In genomic region chr12:97953336-97953735, GRCm38 (mm10) we compare ENCODE assay signal across 17 mouse cellular contexts.
"Had no signal": no experiment of that assay in that cellular context is flagged by ENCODE, and none has a peak within 500 bp of the region (broad histone marks: within the 10 kb centered on the region; RNA-seq: fewer than 3 reads in every experiment).

No protein-coding gene starts in this region.

- H3K4me1 ChIP-seq: liver, embryonic 13.5 days; liver, embryonic 15.5 days; megakaryocyte, embryonic 14.5 days; midbrain, embryonic 12.5 days; neural tube, embryonic 12.5 days; stomach, embryonic 15.5 days had no signal

- ATAC-seq: liver, postnatal 0 days had no signal

- H3K27ac ChIP-seq: liver, embryonic 13.5 days; liver, embryonic 15.5 days; macrophage; midbrain, embryonic 12.5 days; neural tube, embryonic 12.5 days; stomach, embryonic 15.5 days; stomach, postnatal 0 days had no signal

- H3K9ac ChIP-seq: liver, embryonic 13.5 days; liver, embryonic 15.5 days; liver, postnatal 0 days; midbrain, embryonic 12.5 days; neural tube, embryonic 12.5 days; stomach, embryonic 15.5 days had no signal

- H3K4me3 ChIP-seq: liver, embryonic 13.5 days; liver, embryonic 15.5 days; megakaryocyte, embryonic 14.5 days; midbrain, embryonic 12.5 days; neural tube, embryonic 12.5 days; stomach, embryonic 15.5 days had no signal

- H3K4me2 ChIP-seq: liver, embryonic 11.5 days; liver, embryonic 13.5 days; liver, embryonic 15.5 days; midbrain, embryonic 12.5 days; neural tube, embryonic 12.5 days; stomach, embryonic 15.5 days had no signal

- DNase-seq: liver; liver, embryonic 13.5 days; liver, postnatal 0 days; lung, adult 2 months; lung, postnatal 10 days; right cerebral cortex, postnatal 14 days; thymus, adult 2 months; thymus, postnatal 25 days; thymus, postnatal 4 days had no signal

- H3K27me3 ChIP-seq: liver, embryonic 13.5 days; liver, embryonic 15.5 days; megakaryocyte, embryonic 14.5 days; midbrain, embryonic 12.5 days; neural tube, embryonic 12.5 days; stomach, embryonic 15.5 days had no signal

- H3K9me3 ChIP-seq: liver, embryonic 13.5 days; liver, embryonic 15.5 days; midbrain, embryonic 12.5 days; neural tube, embryonic 12.5 days; stomach, embryonic 15.5 days had no signal

- H3K36me3 ChIP-seq: liver, embryonic 13.5 days; liver, embryonic 15.5 days; midbrain, embryonic 12.5 days; neural tube, embryonic 12.5 days; stomach, embryonic 15.5 days had no signal
